Mouse (Mus musculus) embryo, embryonic 11.5 days (tissue): ENCODE results near the gene Qtrt2.

ENCODE experiments used
- DNase-seq: peaks from one replicate; pipeline ENCODE4 v3.0.0-alpha.2; 2012; ENCODE audit warnings: low read depth, low spot score

Qtrt2 gene

GRCm38 (mm10) chr16:43926341-43926859 is at the start of gene Qtrt2:
Gene Qtrt2 (minus strand): TSS chr16:43926809.
- no peak for DNase-seq

GRCm38 (mm10) chr16:43973606-43974220 is 47.1 kb upstream of the Qtrt2 start:
- no peak for DNase-seq

- DNase-seq = no peak
These were observed 46.5 kb upstream of the Qtrt2 start for GRCm38 (mm10) chr16:43973147-43973546.

DNA sequence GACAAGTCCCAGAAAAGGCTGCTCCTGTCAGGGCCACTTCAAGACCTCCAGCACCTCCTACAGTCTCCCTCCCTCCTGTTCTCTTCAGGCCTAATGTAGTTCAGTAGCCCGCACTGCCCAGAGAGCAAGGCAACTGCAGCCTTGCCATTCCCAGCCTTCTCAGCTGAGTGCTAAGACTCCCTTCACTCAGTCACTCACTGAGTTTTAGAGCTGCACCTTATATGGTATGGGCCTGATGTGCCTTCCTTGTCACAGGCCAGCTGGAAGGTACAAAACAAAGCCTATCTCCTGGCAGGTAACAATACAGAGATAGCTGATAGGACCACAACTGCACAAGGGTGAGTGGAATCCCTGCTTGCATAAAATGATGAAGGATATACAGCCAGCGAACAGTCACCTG is 45.8 kb upstream of the Qtrt2 start:
- no peak for DNase-seq

DNA sequence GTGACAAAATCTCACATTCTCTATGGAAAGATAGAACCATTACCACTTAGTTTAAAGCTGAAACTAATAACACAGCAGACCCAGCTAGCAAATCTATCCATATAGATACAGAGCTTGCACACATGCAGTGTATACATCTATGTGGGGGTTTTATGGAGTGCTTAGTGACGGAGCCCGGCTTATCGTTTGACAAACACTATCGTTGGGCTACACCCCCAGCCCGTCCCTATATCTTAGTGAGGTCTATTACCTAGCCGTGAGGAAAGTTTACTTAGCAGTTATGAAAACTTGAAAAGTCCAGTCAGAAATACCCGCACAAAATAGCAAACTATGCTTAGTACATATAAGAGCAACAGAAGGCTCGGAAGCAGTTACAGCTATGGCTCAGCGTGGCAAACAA is 45.1 kb upstream of the Qtrt2 start:
- DNase-seq = no peak

DNA sequence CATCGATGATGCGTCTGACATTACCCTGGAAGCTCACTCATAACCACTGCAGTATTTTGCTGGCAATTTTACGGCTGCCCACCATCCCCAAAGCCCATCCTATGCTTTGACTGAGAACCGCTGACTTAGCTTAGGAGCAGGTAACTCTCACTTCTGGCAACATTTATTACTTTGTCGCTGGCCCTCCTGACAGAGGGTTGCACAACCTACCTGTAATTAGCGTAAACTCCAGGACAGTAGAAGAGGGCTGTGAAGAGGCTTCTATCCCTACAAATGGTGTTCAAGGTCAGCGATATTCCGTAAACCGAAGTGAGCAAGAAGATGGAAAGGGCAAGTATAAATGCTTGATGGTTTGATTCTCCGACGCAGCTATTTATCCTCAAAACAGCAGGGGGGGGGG is 44.6 kb upstream of the Qtrt2 start:
- no peak for DNase-seq

DNA sequence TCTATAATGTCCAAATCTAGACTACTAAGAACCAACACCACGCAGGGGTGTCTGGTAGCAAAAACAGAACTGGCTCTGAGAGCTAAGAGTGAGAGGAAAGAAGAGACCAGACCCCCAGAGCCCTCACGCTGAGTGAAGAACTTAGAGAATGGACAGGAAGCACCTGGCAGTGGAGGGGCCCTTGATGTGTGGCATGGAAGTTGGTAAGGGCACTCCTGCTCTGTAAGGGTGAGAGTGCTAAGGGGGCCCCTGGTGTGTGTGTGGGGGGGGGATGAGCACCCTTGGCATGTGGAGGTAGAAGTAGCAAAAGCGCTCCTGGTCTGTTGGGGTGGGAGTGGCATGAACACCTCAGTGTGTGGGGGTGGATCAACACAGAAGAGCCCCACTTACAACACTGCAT is 43.8 kb upstream of the Qtrt2 start:
- no peak for DNase-seq

- DNase-seq = no peak
These were observed 39.3 kb upstream of the Qtrt2 start for GRCm38 (mm10) chr16:43965781-43966389.

DNA sequence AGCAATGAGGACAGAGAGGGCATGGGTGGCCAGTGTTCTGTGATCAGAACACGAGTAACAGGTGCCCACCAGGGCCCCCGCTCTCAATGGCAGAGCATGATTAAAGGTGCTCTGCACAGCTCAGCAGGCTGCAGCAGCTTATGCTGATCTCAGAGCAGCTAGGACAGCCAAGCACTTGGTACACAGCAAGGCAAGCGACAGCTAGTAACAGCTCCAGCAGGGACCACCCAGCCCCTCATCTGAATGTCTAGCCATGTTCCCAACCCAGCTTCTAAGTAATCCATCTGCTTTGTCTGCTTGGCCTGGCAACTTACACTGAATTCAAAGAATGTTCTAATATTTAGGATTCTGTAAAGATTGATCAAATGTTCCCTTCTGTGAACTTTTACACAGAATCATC is 37.2 kb upstream of the Qtrt2 start:
- DNase-seq = no peak

DNA sequence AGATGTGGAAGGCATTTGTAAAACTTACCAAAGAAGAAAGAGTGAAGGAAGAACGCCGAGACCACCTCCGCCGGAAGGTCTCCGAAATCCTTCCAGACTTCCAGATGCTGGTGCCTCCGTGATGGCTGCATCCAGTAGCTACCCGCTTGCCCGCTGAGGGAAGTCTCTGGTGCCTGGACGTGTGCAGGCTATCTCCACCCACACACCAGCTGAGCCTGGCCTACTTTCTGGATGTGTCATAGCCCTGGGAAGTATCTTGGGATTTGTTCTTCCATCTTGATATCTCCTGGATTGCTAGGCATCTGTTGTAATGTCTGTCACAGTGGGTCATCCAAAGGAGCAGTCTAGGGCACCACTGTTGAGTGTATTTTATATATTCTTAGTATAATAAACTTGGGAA is 36.7 kb upstream of the Qtrt2 start:
- no peak for DNase-seq

- DNase-seq = no peak
These were observed 31.4 kb upstream of the Qtrt2 start for GRCm38 (mm10) chr16:43958038-43958437.

GRCm38 (mm10) chr16:43954913-43955312 is 28.3 kb upstream of the Qtrt2 start:
- no peak for DNase-seq

GRCm38 (mm10) chr16:43951591-43951990 is 25.0 kb upstream of the Qtrt2 start:
- no peak for DNase-seq

DNA sequence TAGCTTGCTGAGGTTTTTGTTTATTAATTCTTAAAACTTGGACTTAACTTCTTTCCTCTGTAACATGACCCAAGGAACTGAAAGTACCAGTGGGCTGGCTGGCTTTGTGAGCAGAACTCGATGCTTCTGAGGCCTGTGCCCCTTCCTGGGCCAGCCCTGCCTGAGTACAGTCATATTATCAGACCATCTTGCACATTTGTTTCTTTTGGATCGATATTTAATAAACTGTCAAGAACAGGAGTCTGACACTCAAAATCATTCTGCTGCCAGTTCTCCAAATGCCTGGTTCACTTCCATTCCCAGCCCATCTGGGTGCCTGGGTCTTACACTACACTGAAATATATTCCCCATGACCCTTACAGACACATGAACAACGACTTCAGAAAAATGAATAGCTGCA is 19.3 kb upstream of the Qtrt2 start:
- DNase-seq = no peak

DNA sequence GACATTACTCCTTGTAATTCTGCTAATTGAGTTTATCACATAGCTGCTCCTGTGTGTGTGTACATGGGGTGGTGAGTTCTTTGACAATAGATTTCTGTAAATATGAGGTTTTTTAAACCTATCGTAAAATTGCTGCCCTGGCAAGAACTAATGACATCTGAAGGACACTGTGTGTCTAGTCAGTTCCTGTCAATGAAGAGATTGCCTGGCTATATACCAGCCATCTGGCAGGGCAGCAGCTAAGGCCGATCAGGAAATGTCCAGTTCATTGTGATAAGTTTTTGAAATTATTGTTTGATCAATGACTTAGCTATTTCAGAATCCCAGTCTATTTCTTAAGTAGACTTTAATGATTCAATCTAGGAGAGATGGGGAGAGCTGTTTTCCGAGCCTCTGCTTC is 18.7 kb upstream of the Qtrt2 start:
- DNase-seq = no peak

GRCm38 (mm10) chr16:43940846-43941245 is 14.2 kb upstream of the Qtrt2 start:
- DNase-seq = no peak

- no peak for DNase-seq
These were observed 9.3 kb upstream of the Qtrt2 start for GRCm38 (mm10) chr16:43935892-43936291.

- no peak for DNase-seq
These were observed 8.8 kb upstream of the Qtrt2 start for GRCm38 (mm10) chr16:43935367-43935766.

- DNase-seq = no peak
These were observed 8.2 kb upstream of the Qtrt2 start for GRCm38 (mm10) chr16:43934856-43935255.

GRCm38 (mm10) chr16:43933041-43933440 is 6.4 kb upstream of the Qtrt2 start:
- no peak for DNase-seq

- no peak for DNase-seq
These were observed 5.7 kb upstream of the Qtrt2 start for GRCm38 (mm10) chr16:43932319-43932718.

DNA sequence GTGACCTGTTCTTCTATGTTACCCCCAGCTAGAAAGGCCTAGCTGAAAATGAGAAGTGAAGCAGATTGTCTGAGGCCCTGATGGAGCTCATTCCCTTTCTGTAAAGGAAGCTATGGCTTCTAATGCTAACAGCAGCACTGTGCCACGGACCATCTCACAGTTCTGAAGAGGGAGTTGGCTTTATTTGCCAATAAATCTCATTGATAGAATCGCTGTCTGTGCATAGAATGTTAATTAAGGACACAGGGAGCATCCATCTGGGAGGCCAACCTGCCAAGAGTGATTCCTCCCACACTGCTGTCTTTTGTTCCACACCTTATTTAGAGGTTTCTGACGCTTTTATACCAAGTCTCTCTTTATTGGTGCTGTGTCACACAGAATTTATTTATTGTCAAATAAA is 4.9 kb upstream of the Qtrt2 start:
- DNase-seq = no peak

DNA sequence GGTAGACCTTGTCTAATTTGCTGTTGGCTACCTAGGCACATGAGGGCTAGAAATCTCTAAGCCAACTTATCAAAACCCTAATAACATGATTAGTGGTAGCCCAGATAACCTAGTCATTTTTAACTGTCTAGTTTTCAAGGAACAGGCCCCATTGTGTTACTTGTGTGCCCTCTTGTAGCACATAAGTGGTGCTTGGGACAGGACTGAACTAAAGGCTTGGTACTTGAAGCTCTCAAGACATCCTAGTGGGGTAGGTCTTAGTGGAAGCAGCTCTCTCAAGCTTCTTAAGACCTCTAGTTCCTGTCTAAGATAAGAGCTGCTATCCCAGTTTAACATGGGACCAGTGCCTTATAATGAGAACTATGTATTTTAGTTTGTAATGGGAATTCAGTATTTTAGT is 4.0 kb upstream of the Qtrt2 start:
- no peak for DNase-seq

- DNase-seq = no peak
These were observed 763 bp downstream of the Qtrt2 start for GRCm38 (mm10) chr16:43925846-43926245.
